Mouse (Mus musculus) hindbrain, embryonic 11.5 days (tissue): ENCODE measurements around the gene Robo1. TPM values are rescaled to one million over a fixed set of nuclear protein-coding genes. Genes with fewer than 3 reads are reported as not detected.

Source experiments
- ATAC-seq: fragments of 200-750 bp; cut with Nextera tagmentation; 2 replicates; pipeline ENCODE4 v1.8.0; 2017; ENCODE audit warnings: mild to moderate bottlenecking, moderate TSS enrichment, moderate library complexity; ENCODE audit not compliant: low FRiP score
- DNase-seq: peaks from one replicate; pipeline ENCODE4 v3.0.0-alpha.2; 2015; ENCODE audit warnings: low spot score
- H3K27ac ChIP-seq: fragments of 300-500 bp; sonication (generic); 2 replicates; pipeline ENCODE4 v1.5.1; 2014; ENCODE audit warnings: mild to moderate bottlenecking, low read depth, low read length
- H3K27me3 ChIP-seq: fragments of 300-500 bp; sonication (generic); 2 replicates; pipeline ENCODE4 v1.6.1; 2014; ENCODE audit warnings: mild to moderate bottlenecking, low read length, moderate library complexity, mixed read lengths; ENCODE audit not compliant: control insufficient read depth, insufficient read depth
- H3K36me3 ChIP-seq: fragments of 300-500 bp; sonication (generic); 2 replicates; pipeline ENCODE4 v1.6.1; 2014; ENCODE audit warnings: mild to moderate bottlenecking, low read length, moderate library complexity, mixed read lengths; ENCODE audit not compliant: control insufficient read depth, insufficient read depth
- H3K4me1 ChIP-seq: fragments of 300-500 bp; sonication (generic); replicated peaks from 2 replicates; pipeline ENCODE4 v1.6.1; 2014; ENCODE audit warnings: low read length, mixed read lengths; ENCODE audit not compliant: control insufficient read depth, insufficient read depth
- H3K4me2 ChIP-seq: fragments of 300-500 bp; sonication (generic); replicated peaks from 2 replicates; pipeline ENCODE4 v1.6.1; 2014; ENCODE audit warnings: mild to moderate bottlenecking, low read depth, low read length
- H3K4me3 ChIP-seq: fragments of 300-500 bp; sonication (generic); 2 replicates; pipeline ENCODE4 v1.5.1; 2014; ENCODE audit warnings: low read depth, low read length
- H3K9ac ChIP-seq: fragments of 300-500 bp; sonication (generic); 2 replicates; pipeline ENCODE4 v1.6.1; 2014; ENCODE audit warnings: low read depth, low read length
- H3K9me3 ChIP-seq: fragments of 300-500 bp; sonication (generic); 2 replicates; pipeline ENCODE4 v1.6.1; 2016; ENCODE audit warnings: low read length; ENCODE audit not compliant: control insufficient read depth
- WGBS: fragments of 180-500 bp; shearing (Covaris S2); extraction: QIAGEN DNeasy Blood & Tissue Kit; methylation state at CpG from one replicate; pipeline ENCODE4 v1.1.7; 2014; 5-methylcytosine and 5-hydroxymethylcytosine counted together
- polyA plus RNA-seq: library from polyadenylated mRNA; unstranded; fragments of >200 nt; fragmentation: Nextera tagmentation; extraction: Ambion mirVana; gene quantifications from 2 replicates; pipeline ENCODE4 v1.2.1, GENCODE M21; 2014

Gene Robo1
- polyA plus RNA-seq, 1 experiment from 2014 or later, result 55.9 TPM

GRCm38 (mm10) chr16:72356515-72357357, 48.6 kb downstream of the Robo1 start:
- Histone ChIP-seq H3K27ac (no peak overlapping the region), H3K4me1 (no peaks in the 10 kb centered on the region), H3K4me2 (no peak overlapping the region), H3K9ac (no peak overlapping the region), H3K27me3 (no peaks in the 10 kb centered on the region), H3K9me3 (no peaks in the 10 kb centered on the region), H3K4me3 (no peak overlapping the region), H3K36me3 (no peaks in the 10 kb centered on the region)
- peak; percentile 64 for DNase-seq
- 85% methylated on average over 2 of the region's 2 CpGs for WGBS
- 0 out of 2 replicates have a peak, but pooled peaks have one; percentile 51 for ATAC-seq

DNA sequence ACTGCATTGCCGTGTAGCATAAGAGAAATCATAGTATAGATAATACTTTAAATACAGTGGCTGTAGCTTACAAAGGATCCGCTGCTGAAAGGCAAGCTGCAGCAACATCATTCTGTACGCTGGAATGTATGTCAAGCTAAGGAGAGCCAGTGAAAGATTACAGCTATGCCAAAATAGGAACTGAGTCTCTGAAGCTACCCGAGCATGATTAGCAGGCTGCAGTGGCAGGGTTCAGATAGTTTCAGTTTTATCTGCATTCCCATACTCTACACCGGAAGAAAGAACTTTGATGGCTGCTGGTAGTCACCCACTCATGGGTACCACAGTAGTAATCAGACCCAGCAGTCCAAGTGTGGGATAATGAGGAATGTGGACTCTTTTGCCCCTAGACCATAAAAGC, 68.8 kb downstream of the Robo1 start:
- Histone ChIP-seq H3K27ac (no peak overlapping the region), H3K4me1 (no peaks in the 10 kb centered on the region), H3K27me3 (no peaks in the 10 kb centered on the region), H3K9ac (no peak overlapping the region), H3K9me3 (no peaks in the 10 kb centered on the region), H3K4me2 (no peak overlapping the region), H3K36me3 (no peaks in the 10 kb centered on the region), H3K4me3 (no peak overlapping the region)
- WGBS, result 89% methylated on average over 5 of the region's 5 CpGs
- ATAC-seq (no peak), DNase-seq (no peak)

DNA sequence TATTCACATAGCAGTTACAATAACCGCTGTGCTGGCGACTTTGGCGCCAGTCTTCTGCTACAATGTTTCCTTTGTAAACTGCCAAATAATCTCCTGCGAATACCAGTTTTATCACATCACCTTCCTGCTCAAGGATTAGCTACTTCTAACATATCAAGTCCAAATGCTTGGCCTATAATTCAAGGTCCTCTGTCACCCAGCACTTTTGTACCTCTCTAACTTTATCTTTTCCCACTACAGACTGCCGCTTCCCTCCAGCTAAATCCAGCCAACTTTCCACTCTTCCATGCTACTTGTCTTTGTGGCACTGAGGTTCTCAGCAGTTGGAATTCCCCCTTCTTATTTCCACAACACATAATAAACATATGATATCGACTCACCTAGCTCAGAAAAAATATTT, 73.7 kb downstream of the Robo1 start:
- Histone ChIP-seq H3K9me3 (no peaks in the 10 kb centered on the region), H3K4me3 (no peak overlapping the region), H3K4me2 (no peak overlapping the region), H3K4me1 (no peaks in the 10 kb centered on the region), H3K36me3 (no peaks in the 10 kb centered on the region), H3K27me3 (no peaks in the 10 kb centered on the region), H3K27ac (no peak overlapping the region), H3K9ac (no peak overlapping the region)
- DNase-seq, result no peak
- ATAC-seq, result no peak
- WGBS, result 92% methylated on average over 6 of the region's 6 CpGs

GRCm38 (mm10) chr16:72383566-72383965, 75.5 kb downstream of the Robo1 start:
- Histone ChIP-seq H3K4me1 (no peaks in the 10 kb centered on the region), H3K9me3 (no peaks in the 10 kb centered on the region), H3K36me3 (no peaks in the 10 kb centered on the region), H3K4me3 (no peak overlapping the region), H3K4me2 (no peak overlapping the region), H3K27me3 (no peaks in the 10 kb centered on the region), H3K27ac (no peak overlapping the region), H3K9ac (no peak overlapping the region)
- DNase-seq (no peak), ATAC-seq (no peak)
- WGBS, result 85% methylated on average over 1 of the region's 1 CpGs

- DNase-seq, result no peak
- Histone ChIP-seq H3K4me1 (no peaks in the 10 kb centered on the region), H3K27ac (no peak overlapping the region), H3K4me2 (no peak overlapping the region), H3K9ac (no peak overlapping the region), H3K9me3 (no peaks in the 10 kb centered on the region), H3K36me3 (no peaks in the 10 kb centered on the region), H3K27me3 (no peaks in the 10 kb centered on the region), H3K4me3 (no peak overlapping the region)
- WGBS, result 58% methylated on average over 3 of the region's 3 CpGs
- no peak for ATAC-seq
These were observed 85.4 kb downstream of the Robo1 start for GRCm38 (mm10) chr16:72393512-72393911.

DNA sequence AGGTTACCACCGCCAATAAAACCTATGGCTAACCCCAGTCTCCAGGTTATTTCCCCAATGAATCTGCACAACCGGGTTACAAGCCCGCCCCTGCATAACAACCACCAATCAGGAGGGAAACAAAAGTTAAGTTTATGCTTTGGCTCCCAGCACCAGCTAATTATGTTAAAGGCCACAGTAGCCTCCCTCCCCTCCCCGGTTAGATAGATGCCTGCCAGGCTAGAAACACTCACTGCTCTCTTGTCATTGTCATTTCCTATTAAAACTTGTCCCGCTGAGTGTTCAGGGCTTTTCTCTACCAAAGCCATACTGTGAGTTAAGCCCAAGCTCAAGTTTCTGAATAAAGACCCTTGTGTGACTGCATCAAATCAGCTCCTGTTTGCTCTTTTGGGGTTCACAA, 90.7 kb downstream of the Robo1 start:
- H3K4me1 ChIP-seq, result peaks cover 3% of the 10 kb centered on the region; the same call in 1 of the 2 replicates
- no peak overlapping the region for H3K27ac ChIP-seq
- WGBS, result 50% methylated on average over 5 of the region's 5 CpGs
- DNase-seq (no peak), ATAC-seq (no peak)
- no peak overlapping the region for H3K9ac ChIP-seq
- H3K27me3 ChIP-seq, result no peaks in the 10 kb centered on the region
- no peaks in the 10 kb centered on the region for H3K36me3 ChIP-seq
- H3K4me2 ChIP-seq, result no peak overlapping the region
- H3K9me3 ChIP-seq, result no peaks in the 10 kb centered on the region
- no peak overlapping the region for H3K4me3 ChIP-seq

DNA sequence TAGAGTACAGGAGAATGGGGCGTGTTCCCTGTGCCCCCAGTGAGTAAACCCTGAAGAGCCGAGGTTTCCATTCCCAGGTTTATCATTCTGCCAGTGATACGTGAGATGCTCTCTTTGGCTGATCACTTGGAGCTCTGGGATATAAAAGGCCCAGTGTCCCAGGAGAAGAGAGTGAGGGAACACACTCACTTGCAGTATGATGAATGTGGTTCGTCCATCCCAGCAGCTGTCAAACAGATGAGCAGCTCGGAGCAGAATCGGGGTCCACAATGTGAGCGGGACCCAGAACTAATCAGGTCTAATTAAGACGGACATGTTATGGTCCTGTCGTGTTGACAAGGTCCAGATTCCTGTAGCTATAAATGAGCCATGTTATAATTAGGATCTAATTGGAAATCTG, 94.3 kb downstream of the Robo1 start:
- no peak overlapping the region for H3K4me3 ChIP-seq
- peaks cover 3% of the 10 kb centered on the region; the same call in 1 of the 2 replicates for H3K4me1 ChIP-seq
- no peak overlapping the region for H3K27ac ChIP-seq
- H3K27me3 ChIP-seq, result no peaks in the 10 kb centered on the region
- H3K4me2 ChIP-seq, result no peak overlapping the region
- H3K9ac ChIP-seq, result no peak overlapping the region
- peak; percentile 56 for DNase-seq
- ATAC-seq, result peak; percentile 90
- 14% methylated on average over 9 of the region's 9 CpGs for WGBS
- no peaks in the 10 kb centered on the region for H3K36me3 ChIP-seq
- no peaks in the 10 kb centered on the region for H3K9me3 ChIP-seq

DNA sequence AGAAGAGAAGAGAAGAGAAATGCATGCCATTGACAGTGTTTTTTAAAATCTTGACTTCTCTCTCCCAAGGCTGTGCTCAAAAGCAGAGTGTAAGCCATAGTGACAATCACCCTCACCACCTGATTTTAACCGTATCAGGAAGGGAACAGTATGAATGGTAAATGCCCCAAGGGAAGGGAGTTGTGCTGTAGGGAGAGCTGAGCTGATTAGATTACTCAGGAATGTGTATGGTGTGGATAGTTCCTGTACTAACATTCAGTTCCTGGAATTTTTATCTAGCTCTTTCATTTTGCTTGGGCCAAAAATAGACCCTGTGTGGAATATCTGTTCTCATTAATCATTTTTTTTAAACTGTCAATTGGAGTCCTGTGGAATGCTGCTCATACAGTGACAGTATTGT, 101.7 kb downstream of the Robo1 start:
- DNase-seq, result no peak
- no peak overlapping the region for H3K4me3 ChIP-seq
- H3K27ac ChIP-seq, result no peak overlapping the region
- no peak overlapping the region for H3K9ac ChIP-seq
- no peaks in the 10 kb centered on the region for H3K36me3 ChIP-seq
- H3K4me2 ChIP-seq, result no peak overlapping the region
- 57% methylated on average over 1 of the region's 1 CpGs for WGBS
- no peaks in the 10 kb centered on the region for H3K27me3 ChIP-seq
- no peaks in the 10 kb centered on the region for H3K4me1 ChIP-seq
- no peak for ATAC-seq
- no peaks in the 10 kb centered on the region for H3K9me3 ChIP-seq

GRCm38 (mm10) chr16:72411669-72412270, 103.7 kb downstream of the Robo1 start:
- no peaks in the 10 kb centered on the region for H3K36me3 ChIP-seq
- no peaks in the 10 kb centered on the region for H3K27me3 ChIP-seq
- 58% methylated on average over 5 of the region's 5 CpGs for WGBS
- H3K27ac ChIP-seq, result no peak overlapping the region
- H3K9ac ChIP-seq, result no peak overlapping the region
- H3K4me3 ChIP-seq, result no peak overlapping the region
- no peaks in the 10 kb centered on the region for H3K4me1 ChIP-seq
- H3K4me2 ChIP-seq, result no peak overlapping the region
- ATAC-seq (peak; percentile 54; the same call in 1 of the 2 replicates), DNase-seq (no peak)
- H3K9me3 ChIP-seq, result no peaks in the 10 kb centered on the region
